Mouse (Mus musculus): ENCODE results near the gene Krt31. TPM values are rescaled to one million over a fixed set of nuclear protein-coding genes. Genes with fewer than 3 reads are reported as not detected.

Gene Krt31
- total RNA-seq, 1 experiment from 2014 or later: not detected

DNA sequence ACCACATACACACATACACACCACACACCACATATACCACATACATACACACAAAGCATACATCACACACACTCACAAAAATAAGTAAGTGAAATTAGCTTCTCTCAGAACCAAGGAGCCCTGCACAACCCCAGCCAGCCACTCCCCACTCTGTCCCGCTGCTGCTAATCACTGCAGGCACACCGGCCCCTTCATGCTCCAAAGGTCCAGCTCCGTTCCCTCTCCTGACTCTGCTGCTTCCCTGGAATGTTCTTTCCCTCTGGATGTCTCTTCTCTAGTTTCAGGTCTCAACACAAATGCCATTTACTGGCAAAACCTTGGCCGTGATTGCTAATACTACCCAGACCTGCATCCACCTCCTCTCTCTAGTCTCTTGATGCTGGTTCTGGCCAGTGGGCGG is 39.7 kb downstream of the Krt31 start:
- ATAC-seq (ENCODE audit: extremely low read depth, insufficient number of reproducible peaks, low FRiP score, poor library complexity, severe bottlenecking): no peak

DNA sequence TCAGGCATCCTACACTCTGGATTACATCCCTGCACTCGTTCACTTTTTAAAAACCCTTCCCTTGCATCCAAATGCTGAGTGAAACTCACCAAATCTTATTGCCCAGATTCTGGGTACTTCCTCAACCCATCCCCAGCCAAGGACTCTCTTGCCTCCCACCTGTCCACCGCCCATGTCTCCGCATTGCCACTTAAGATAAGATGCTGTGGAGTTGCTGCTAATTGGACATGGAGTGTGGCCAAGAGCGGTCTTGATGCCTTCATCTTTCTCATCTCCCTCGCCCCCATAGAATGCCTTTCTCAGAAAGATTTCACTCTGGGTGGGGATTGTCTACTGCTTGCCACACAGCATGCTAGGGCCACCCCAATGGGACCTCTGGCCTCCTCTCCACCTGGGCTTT is 42.0 kb downstream of the Krt31 start:
- no peak for ATAC-seq (ENCODE audit: extremely low read depth, insufficient number of reproducible peaks, low FRiP score, poor library complexity, severe bottlenecking)

DNA sequence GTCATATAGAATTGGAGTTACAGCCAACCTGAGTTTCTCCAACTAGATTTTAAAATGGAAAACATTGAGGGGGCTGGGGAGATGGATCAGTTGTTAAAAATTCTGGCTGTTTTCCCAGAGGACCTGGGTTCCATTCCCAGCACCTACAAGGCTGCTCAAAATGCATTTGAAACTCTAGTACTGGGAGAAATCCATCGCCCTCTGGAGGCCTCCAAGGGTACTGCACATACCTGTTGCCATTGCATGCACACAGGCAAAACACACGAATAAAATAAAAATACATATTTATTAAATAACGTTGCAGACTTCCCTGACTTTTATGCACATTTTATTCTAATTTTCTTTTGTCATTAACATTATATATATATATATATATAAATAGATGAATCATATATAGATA is 43.7 kb downstream of the Krt31 start:
- no peak for ATAC-seq (ENCODE audit: extremely low read depth, insufficient number of reproducible peaks, low FRiP score, poor library complexity, severe bottlenecking)

DNA sequence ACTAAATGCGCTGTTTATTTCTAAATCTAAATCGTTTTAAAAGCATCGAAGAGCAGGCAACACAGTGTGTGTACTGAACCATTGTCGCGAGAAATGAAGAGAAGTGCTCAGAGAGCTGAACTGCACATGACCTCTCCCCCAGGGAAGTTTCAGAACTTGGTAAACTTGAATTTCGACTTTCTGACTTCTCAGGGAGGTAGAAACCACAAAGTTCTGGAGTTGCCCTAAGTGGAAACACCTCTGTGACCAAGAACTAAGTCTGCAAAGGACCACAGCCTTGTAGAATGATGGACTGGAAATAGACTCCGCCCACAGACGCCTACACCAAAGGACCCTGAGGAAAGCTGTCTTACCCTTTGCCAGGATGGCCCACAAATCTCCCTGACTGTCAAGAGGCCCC is 44.4 kb downstream of the Krt31 start:
- ATAC-seq (ENCODE audit: extremely low read depth, insufficient number of reproducible peaks, low FRiP score, poor library complexity, severe bottlenecking): no peak

DNA sequence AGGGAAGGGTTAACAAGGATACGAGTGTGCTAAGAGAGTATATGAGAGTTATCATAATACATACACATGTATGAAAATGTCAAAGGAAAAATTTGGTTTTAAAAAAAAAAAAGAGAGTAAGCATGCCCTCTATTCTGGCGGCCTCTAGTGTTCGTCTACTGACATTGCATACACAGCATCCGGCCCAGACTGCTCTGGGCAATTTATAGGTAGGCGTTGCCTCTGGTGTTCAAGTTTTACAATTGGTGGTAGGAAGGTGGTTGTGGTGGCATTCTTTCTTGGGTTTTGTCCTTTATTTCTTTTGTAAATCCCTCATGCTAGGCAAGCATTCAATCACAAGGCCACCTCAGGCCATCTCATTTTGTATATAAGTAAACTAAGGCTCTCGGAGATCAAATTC is 45.5 kb downstream of the Krt31 start:
- 0 out of 2 replicates have a peak, but pooled peaks have one; percentile 9 for ATAC-seq (ENCODE audit: extremely low read depth, insufficient number of reproducible peaks, low FRiP score, poor library complexity, severe bottlenecking)

DNA sequence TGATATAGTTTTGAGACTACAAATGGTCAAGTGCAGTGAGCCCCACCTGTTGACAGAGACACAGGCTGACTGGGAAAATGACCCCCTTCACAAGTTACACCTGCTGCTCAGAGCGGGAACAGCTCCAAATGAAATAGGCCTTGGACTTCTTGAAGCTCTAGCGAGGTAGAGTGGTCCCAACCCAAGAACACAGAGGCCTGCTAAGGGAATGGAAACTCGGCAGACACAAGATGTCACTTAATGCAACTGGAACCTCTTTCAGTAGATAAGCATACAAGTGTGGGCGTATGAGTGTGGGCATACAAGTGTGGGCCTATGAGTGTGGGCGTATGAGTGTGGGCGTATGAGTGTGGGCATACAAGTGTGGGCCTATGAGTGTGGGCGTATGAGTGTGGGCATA is 51.3 kb downstream of the Krt31 start:
- ATAC-seq (ENCODE audit: extremely low read depth, insufficient number of reproducible peaks, low FRiP score, poor library complexity, severe bottlenecking): no peak

Other genes with a start within 250 kb of the Krt31 start
- gene Gm11554, start 246.1 kb downstream of the Krt31 start, total RNA-seq (2017): not detected in 2 replicates
- gene Krtap4-13, start 240.7 kb downstream of the Krt31 start, total RNA-seq (2017): not detected in 2 replicates
- gene Gm11564, start 234.9 kb downstream of the Krt31 start, total RNA-seq (2017): not detected in 2 replicates
- gene 2300003K06Rik, start 212.5 kb downstream of the Krt31 start, total RNA-seq (2017): not detected in 2 replicates
- not detected in 2 replicates for gene Krtap4-16, start 198.9 kb downstream of the Krt31 start, total RNA-seq (2017)
- gene Gm11568, start 192.6 kb downstream of the Krt31 start, total RNA-seq (2017): not detected in 2 replicates
- gene Gm11559, start 186.1 kb downstream of the Krt31 start, total RNA-seq (2017): not detected in 2 replicates
- gene Krtap9-1, start 177.2 kb downstream of the Krt31 start, total RNA-seq (2017): not detected in 2 replicates
- gene Gm11567, start 171.4 kb downstream of the Krt31 start, total RNA-seq (2017): not detected in 2 replicates
- gene Krtap31-1, start 142.6 kb downstream of the Krt31 start, total RNA-seq (2017): not detected in 2 replicates
- gene Gm11565, start 135.8 kb downstream of the Krt31 start, total RNA-seq (2017): not detected in 2 replicates
- not detected in 2 replicates for gene Krtap31-2, start 114.3 kb downstream of the Krt31 start, total RNA-seq (2017)
- not detected in 2 replicates for gene Krtap9-5, start 102.1 kb downstream of the Krt31 start, total RNA-seq (2017)
- not detected in 2 replicates for gene Krtap29-1, start 71.5 kb downstream of the Krt31 start, total RNA-seq (2017)
- gene Krtap16-1, start 64.0 kb downstream of the Krt31 start, total RNA-seq (2017): not detected in 2 replicates
- gene Krtap17-1, start 56.6 kb downstream of the Krt31 start, total RNA-seq (2017): not detected in 2 replicates
- gene Krt33a, start 34.3 kb downstream of the Krt31 start, total RNA-seq (2017): not detected in 2 replicates
- gene Krt33b, start 20.7 kb downstream of the Krt31 start, total RNA-seq (2017): not detected in 2 replicates
- not detected in 2 replicates for gene Krt34, start 9.0 kb downstream of the Krt31 start, total RNA-seq (2017)
- gene Krt32, start 37.7 kb upstream of the Krt31 start, total RNA-seq (2017): not detected in 2 replicates
- gene Krt35, start 45.7 kb upstream of the Krt31 start, total RNA-seq (2017): not detected in 2 replicates
- not detected in 2 replicates for gene Krt36, start 55.1 kb upstream of the Krt31 start, total RNA-seq (2017)
- gene Krt13, start 71.0 kb upstream of the Krt31 start, total RNA-seq (2017): 15.4 and 23.3 TPM in 2 replicates
- gene Krt15, start 85.4 kb upstream of the Krt31 start, total RNA-seq (2017): 1.4 and 2.3 TPM in 2 replicates
- gene Krt19, start 98.1 kb upstream of the Krt31 start, total RNA-seq (2017): 0.74 and 4.9 TPM in 2 replicates
- gene Krt9, start 142.7 kb upstream of the Krt31 start, total RNA-seq (2017): not detected in 2 replicates
- gene Krt14, start 157.0 kb upstream of the Krt31 start, total RNA-seq (2017): not detected in 2 replicates
- 0.25 TPM in 1 of 2 replicates, not detected in the other for gene Krt16, start 198.4 kb upstream of the Krt31 start, total RNA-seq (2017)
- not detected in 2 replicates for gene Krt17, start 210.5 kb upstream of the Krt31 start, total RNA-seq (2017)
- not detected in 2 replicates for gene Krt42, start 219.3 kb upstream of the Krt31 start, total RNA-seq (2017)

All from neutrophil, adult 5-6 weeks (primary cell).